Mouse (Mus musculus): ENCODE results near the gene Wnt9b. TPM values are rescaled to one million over a fixed set of nuclear protein-coding genes. Genes with fewer than 3 reads are reported as not detected.
A peak's percentile ranks its signal among the peaks of the same experiment; 100 is the strongest.

Gene Wnt9b
- polyA plus RNA-seq, 1 experiment from 2014 or later: 4.8 TPM

DNA sequence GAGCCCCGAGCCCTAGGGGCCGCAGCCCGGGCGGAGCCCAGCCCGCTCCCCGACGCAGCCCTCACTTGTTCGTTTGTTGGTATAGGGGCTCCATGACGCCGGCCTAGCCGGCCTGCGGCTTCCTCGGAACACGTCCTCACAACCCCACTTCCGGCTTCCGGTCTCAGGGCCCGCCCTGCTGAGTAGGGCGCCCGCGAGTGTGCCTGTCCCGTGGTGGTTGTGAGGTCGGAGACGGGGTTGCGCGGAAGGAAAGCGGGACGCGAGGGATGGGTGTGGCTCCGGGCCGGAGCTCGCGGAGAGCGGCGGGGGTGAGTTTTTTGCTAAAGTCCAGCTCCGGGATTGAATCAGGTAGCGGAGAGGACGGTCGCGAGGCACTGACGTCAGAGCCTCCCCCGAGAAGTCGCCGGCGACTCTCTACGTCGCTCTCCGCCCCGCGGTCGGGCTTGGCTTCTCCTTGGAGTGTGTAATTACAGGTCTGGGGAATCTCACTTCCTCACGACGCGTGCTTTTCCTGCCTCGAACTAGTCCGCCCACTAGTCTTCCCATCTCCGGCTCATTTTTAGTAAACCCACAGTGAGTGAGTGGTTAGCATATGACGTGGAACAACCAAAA, 52.0 kb downstream of the Wnt9b start, which contains the start of gene Gosr2:
TSS of gene Gosr2 (minus strand) at position 334 of the 612 bp plus-strand sequence.
- under 1% methylated on average over 57 of the region's 57 CpGs for WGBS
- H3K4me1 ChIP-seq: 0 out of 2 replicates have a peak, but pooled peaks cover 6% of the 10 kb centered on the region
- no peaks in the 10 kb centered on the region for H3K9me3 ChIP-seq
- peak within 1 kb of the TSS; percentile 96 for H3K4me3 ChIP-seq
- H3K36me3 ChIP-seq: no peaks in the 10 kb centered on the region
- peak within 1 kb of the TSS; percentile 62 for H3K4me2 ChIP-seq
- H3K27me3 ChIP-seq: no peaks in the 10 kb centered on the region
- H3K27ac ChIP-seq: peak within 1 kb of the TSS; percentile 97
- ATAC-seq (ENCODE audit: insufficient number of reproducible peaks, insufficient read depth, low FRiP score, low TSS enrichment, low read depth): peak; percentile 90
- peak within 1 kb of the TSS; percentile 92 for H3K9ac ChIP-seq

DNA sequence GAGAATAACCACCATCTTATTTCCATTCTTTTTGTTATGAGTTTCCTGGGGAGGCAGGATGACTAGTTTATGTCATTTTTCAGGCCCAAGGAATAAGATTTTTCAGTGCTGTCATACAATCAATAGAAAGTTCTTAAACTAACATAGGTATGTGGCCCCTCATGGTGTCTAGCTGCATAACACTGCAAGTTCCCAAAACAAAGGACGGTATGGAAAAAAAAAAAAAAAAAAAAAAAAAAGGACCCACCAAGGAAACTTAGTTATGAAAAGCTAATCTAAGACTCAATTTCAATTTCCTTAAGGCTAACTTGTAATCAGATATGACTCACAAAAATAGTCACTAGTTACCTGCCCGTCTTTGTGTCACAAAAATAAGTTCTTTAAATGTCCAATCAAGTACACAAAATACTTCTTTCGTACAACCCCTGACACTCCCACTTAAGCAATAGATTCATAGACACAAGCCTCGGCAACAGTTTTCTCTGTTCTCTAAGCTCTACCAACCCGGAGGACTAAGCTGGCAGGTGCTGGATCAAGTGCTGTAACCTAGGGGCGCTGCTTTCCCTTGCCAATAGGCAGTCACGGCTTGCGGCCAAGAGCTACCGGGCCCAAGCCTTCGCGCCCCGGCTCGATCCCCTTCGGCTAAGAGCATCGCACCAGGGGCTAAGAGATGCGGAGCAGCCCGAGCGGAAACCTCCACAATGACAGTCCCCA, 52.6 kb downstream of the Wnt9b start:
- Histone ChIP-seq H3K9me3 (no peaks in the 10 kb centered on the region), H3K4me1 (0 out of 2 replicates have a peak, but pooled peaks cover 6% of the 10 kb centered on the region), H3K4me2 (peak overlapping the region; percentile 62), H3K4me3 (peak overlapping the region; percentile 96), H3K36me3 (no peaks in the 10 kb centered on the region), H3K27ac (peak overlapping the region; percentile 97), H3K9ac (peak overlapping the region; percentile 92), H3K27me3 (no peaks in the 10 kb centered on the region)
- 1% methylated on average over 18 of the region's 18 CpGs for WGBS
- no peak; the same call in 1 of the 2 replicates for ATAC-seq (ENCODE audit: insufficient number of reproducible peaks, insufficient read depth, low FRiP score, low TSS enrichment, low read depth)

- ATAC-seq (ENCODE audit: insufficient number of reproducible peaks, insufficient read depth, low FRiP score, low TSS enrichment, low read depth): no peak
- H3K9ac ChIP-seq: no peak overlapping the region
- H3K4me1 ChIP-seq: peaks cover 7% of the 10 kb centered on the region; the same call in 1 of the 2 replicates
- H3K36me3 ChIP-seq: peaks cover 6% of the 10 kb centered on the region; the same call in 1 of the 2 replicates
- WGBS: 96% methylated on average over 1 of the region's 1 CpGs
- no peak overlapping the region for H3K27ac ChIP-seq
- H3K9me3 ChIP-seq: no peaks in the 10 kb centered on the region
- H3K4me2 ChIP-seq: no peak overlapping the region
- H3K4me3 ChIP-seq: no peak overlapping the region
- H3K27me3 ChIP-seq: no peaks in the 10 kb centered on the region
Observed at GRCm38 (mm10) chr11:103693241-103693640, 56.4 kb downstream of the Wnt9b start.

GRCm38 (mm10) chr11:103691036-103691435, 58.6 kb downstream of the Wnt9b start:
- no peaks in the 10 kb centered on the region for H3K27me3 ChIP-seq
- 95% methylated on average over 1 of the region's 1 CpGs for WGBS
- no peak overlapping the region for H3K4me3 ChIP-seq

DNA sequence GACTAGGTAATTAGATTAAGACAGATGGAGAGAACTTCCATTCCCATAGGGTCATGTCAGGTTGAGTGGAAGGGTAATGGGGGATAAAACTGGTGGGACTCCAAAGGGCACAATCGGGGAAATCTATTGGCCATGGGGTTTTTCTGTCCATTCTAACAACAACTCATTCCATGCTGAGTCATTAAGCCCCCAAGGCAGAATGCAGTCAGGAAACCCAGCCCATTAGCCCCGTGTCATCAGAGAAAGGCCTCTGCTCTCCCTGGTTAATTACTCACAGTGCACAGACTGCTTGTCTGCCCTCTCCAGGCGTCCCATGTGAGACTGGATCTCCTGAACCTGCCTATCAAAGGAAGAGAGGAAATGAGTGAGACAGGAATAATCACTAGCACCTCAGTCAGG, 60.6 kb downstream of the Wnt9b start:
- Histone ChIP-seq H3K4me2 (no peak overlapping the region), H3K27me3 (no peaks in the 10 kb centered on the region), H3K36me3 (peaks cover 46% of the 10 kb centered on the region), H3K4me1 (peaks cover 14% of the 10 kb centered on the region; the same call in 1 of the 2 replicates), H3K4me3 (no peak overlapping the region), H3K27ac (no peak overlapping the region), H3K9ac (no peak overlapping the region), H3K9me3 (no peaks in the 10 kb centered on the region)
- ATAC-seq (ENCODE audit: insufficient number of reproducible peaks, insufficient read depth, low FRiP score, low TSS enrichment, low read depth): no peak
- WGBS: 11% methylated on average over 3 of the region's 3 CpGs

More at GRCm38 (mm10) chr11:103691036-103691435, 58.6 kb downstream of the Wnt9b start:
- no peak overlapping the region for H3K4me2 ChIP-seq
- no peak for ATAC-seq (ENCODE audit: insufficient number of reproducible peaks, insufficient read depth, low FRiP score, low TSS enrichment, low read depth)
- peaks cover 27% of the 10 kb centered on the region for H3K36me3 ChIP-seq
- H3K4me1 ChIP-seq: peaks cover 11% of the 10 kb centered on the region; the same call in 1 of the 2 replicates
- H3K9ac ChIP-seq: no peak overlapping the region
- H3K27ac ChIP-seq: no peak overlapping the region
- no peaks in the 10 kb centered on the region for H3K9me3 ChIP-seq

DNA sequence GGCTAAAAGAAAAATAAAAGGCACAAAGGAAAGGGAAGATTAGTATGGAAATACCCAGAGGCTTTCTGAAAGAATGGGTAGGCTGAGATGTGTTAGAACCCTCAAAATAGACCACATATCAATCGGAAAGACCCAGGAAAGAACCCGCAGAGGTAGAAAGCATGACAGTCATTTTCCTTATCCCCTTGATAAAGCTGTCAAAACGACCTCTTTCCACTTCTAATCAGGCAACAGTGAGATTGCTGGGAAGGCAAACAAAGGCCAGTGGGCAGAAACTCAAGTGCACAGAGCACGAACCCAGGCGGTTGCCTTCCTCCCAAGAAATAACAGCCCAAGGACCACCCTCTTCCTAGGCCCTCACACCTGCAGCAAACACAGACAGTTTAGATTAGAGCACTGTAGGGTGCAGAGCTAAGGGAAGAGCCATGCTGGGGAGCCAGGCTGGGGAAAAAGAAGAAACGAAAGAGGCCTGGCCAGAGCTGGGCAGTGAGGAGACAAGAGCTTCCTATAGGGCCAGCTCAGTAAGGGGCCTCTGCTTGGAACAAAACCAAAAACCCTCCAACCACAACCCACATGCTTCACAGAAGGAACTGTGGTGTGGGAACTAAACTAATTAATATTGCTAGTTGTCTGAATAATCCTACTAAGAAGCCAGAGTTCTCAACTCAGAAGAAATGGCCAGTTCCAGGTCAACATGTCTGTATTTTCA, 61.2 kb downstream of the Wnt9b start:
- Histone ChIP-seq H3K4me1 (peaks cover 14% of the 10 kb centered on the region; the same call in 1 of the 2 replicates), H3K4me3 (no peak overlapping the region), H3K27ac (no peak overlapping the region), H3K36me3 (peaks cover 52% of the 10 kb centered on the region), H3K27me3 (no peaks in the 10 kb centered on the region), H3K9me3 (no peaks in the 10 kb centered on the region), H3K9ac (no peak overlapping the region), H3K4me2 (no peak overlapping the region)
- ATAC-seq (ENCODE audit: insufficient number of reproducible peaks, insufficient read depth, low FRiP score, low TSS enrichment, low read depth): no peak
- WGBS: 66% methylated on average over 6 of the region's 6 CpGs

DNA sequence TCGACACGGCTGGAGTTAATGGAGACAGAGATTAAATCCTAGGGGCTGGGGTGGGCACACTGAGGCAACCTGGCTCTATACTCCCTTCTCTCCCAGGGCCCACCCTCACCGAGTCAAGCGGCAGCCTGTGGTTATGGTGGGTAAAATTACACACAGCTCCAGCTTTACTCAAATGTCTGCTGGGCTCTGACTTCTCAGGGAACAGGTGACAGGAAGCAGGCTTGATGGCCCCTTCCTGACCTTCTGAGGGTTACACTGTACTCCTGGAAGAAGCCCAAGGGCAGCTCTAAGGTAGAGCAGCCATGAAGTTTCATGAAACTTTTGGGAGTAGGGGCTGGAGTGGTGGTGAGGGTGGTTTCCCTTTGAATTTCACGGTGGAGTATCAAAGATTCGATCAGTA, 62.9 kb downstream of the Wnt9b start:
- H3K36me3 ChIP-seq: peaks cover 69% of the 10 kb centered on the region
- H3K4me1 ChIP-seq: peaks cover 14% of the 10 kb centered on the region; the same call in 1 of the 2 replicates
- no peak overlapping the region for H3K4me2 ChIP-seq
- H3K27me3 ChIP-seq: no peaks in the 10 kb centered on the region
- no peak overlapping the region for H3K9ac ChIP-seq
- 34% methylated on average over 6 of the region's 6 CpGs for WGBS
- ATAC-seq (ENCODE audit: insufficient number of reproducible peaks, insufficient read depth, low FRiP score, low TSS enrichment, low read depth): no peak
- H3K9me3 ChIP-seq: no peaks in the 10 kb centered on the region
- no peak overlapping the region for H3K4me3 ChIP-seq
- H3K27ac ChIP-seq: no peak overlapping the region

DNA sequence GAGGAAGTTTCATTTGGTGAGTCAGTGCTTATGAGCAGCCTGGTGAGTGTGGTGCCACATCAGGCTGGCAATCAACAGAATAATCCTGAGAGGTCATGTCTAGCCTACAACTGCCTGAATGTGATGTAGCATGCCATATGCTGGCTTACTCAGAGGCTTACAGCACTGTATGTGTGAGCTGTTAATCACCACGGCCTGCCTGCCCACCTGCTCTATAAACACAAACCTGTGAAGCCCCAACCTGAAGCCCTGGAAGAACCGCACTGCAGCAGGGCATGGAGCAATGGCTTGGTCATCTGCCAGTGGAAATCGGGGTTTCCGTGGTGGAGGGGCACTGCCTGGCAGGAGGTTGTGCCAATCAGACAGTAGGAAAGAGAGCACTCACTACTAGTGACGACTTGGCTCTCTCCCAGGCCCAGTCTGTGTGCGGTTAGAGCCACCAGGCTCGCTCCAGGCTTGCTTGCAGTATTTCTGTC, 64.3 kb downstream of the Wnt9b start:
- Histone ChIP-seq H3K27me3 (no peaks in the 10 kb centered on the region), H3K4me1 (peaks cover 14% of the 10 kb centered on the region; the same call in 1 of the 2 replicates), H3K9me3 (no peaks in the 10 kb centered on the region), H3K9ac (no peak overlapping the region), H3K4me2 (no peak overlapping the region), H3K36me3 (peaks cover 82% of the 10 kb centered on the region), H3K4me3 (no peak overlapping the region), H3K27ac (no peak overlapping the region)
- WGBS: 84% methylated on average over 7 of the region's 7 CpGs
- no peak for ATAC-seq (ENCODE audit: insufficient number of reproducible peaks, insufficient read depth, low FRiP score, low TSS enrichment, low read depth)

DNA sequence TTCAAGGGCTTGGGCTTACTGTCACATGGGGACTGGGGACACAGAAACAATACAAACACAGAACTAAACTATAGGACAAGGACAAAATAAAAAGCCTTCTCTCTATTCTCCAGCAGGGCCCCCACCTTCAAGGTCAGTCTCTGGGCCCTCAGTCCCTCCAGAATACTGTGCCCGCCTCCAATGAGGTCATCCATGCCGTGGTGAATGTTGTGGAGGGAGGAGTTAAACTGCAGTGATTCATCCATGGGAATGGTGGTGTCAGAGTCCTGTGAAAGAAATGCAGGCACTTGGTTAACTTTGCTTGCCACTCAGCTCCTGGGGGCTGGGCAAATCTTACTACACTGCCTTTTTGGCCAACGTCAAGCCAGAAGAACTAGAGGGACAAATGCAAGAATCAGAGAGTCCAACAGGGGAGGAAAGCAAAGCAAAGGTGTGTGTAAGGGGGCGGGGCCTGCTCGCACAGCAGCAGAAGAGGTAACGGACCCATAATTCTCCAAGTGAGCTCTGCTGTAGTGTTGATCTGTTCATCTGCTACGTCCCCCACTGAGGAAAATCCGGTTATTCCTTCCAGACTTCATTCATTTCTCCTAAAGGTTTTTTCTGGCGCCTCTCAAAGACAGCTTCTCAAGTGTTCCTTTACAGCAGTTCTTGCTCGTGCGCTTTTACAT, 65.8 kb downstream of the Wnt9b start:
- Histone ChIP-seq H3K9me3 (no peaks in the 10 kb centered on the region), H3K36me3 (peaks cover 90% of the 10 kb centered on the region)
- ATAC-seq (ENCODE audit: insufficient number of reproducible peaks, insufficient read depth, low FRiP score, low TSS enrichment, low read depth): no peak

More for the DNA sequence above, 65.8 kb downstream of the Wnt9b start:
- Histone ChIP-seq H3K27me3 (no peaks in the 10 kb centered on the region), H3K4me1 (peaks cover 10% of the 10 kb centered on the region; the same call in 1 of the 2 replicates), H3K27ac (no peak overlapping the region), H3K9ac (no peak overlapping the region), H3K4me2 (no peak overlapping the region), H3K4me3 (no peak overlapping the region)
- WGBS: 84% methylated on average over 11 of the region's 11 CpGs

Measured in embryonic facial prominence, embryonic 13.5 days (tissue).